Mouse (Mus musculus): ENCODE data around the gene Mrpl41. TPM values are rescaled to one million over a fixed set of nuclear protein-coding genes. Genes with fewer than 3 reads are reported as not detected.
A peak's percentile ranks its signal among the peaks of the same experiment; 100 is the strongest.
"Not testable (repeated sequence)": the region's sequence is repeated elsewhere in the genome, so short reads cannot be mapped to it uniquely, and the experiment has no call there.

Mrpl41 gene
- polyA plus RNA-seq, 1 experiment from 2014 or later, result 182 TPM

GRCm38 (mm10) chr2:24944304-24944703 is 30.6 kb downstream of the Mrpl41 start:
- H3K4me2 ChIP-seq (ENCODE audit: low read length); H3K4me1 ChIP-seq (ENCODE audit: control insufficient read depth, insufficient read depth, low read depth, low read length); H3K9me3 ChIP-seq (ENCODE audit: control insufficient read depth, low read length); H3K36me3 ChIP-seq (ENCODE audit: control insufficient read depth, insufficient read depth, low read length); H3K9ac ChIP-seq (ENCODE audit: low read depth, low read length); H3K27ac ChIP-seq (ENCODE audit: low read depth, low read length); H3K27me3 ChIP-seq (replicated peaks; ENCODE audit: control insufficient read depth, insufficient read depth, low read length); H3K4me3 ChIP-seq (ENCODE audit: low read length); ATAC-seq: not testable (repeated sequence)
- WGBS, result 44% methylated on average over 2 of the region's 2 CpGs

- 78% methylated on average over 4 of the region's 4 CpGs for WGBS
- H3K27ac ChIP-seq (ENCODE audit: low read depth, low read length), result no peak overlapping the region
- no peaks in the 10 kb centered on the region for H3K4me1 ChIP-seq (ENCODE audit: control insufficient read depth, insufficient read depth, low read depth, low read length)
- no peak overlapping the region for H3K9ac ChIP-seq (ENCODE audit: low read depth, low read length)
- no peak for ATAC-seq
- no peak overlapping the region for H3K4me3 ChIP-seq (ENCODE audit: low read length)
- no peak overlapping the region for H3K4me2 ChIP-seq (ENCODE audit: low read length)
- no peaks in the 10 kb centered on the region for H3K36me3 ChIP-seq (ENCODE audit: control insufficient read depth, insufficient read depth, low read length)
- H3K27me3 ChIP-seq (replicated peaks; ENCODE audit: control insufficient read depth, insufficient read depth, low read length), result no peaks in the 10 kb centered on the region
- H3K9me3 ChIP-seq (ENCODE audit: control insufficient read depth, low read length), result no peaks in the 10 kb centered on the region
Observed at GRCm38 (mm10) chr2:24942092-24942491, 32.8 kb downstream of the Mrpl41 start.

- Histone ChIP-seq H3K27me3 (replicated peaks; ENCODE audit: control insufficient read depth, insufficient read depth, low read length) (no peaks in the 10 kb centered on the region), H3K9ac (ENCODE audit: low read depth, low read length) (peak within 1 kb of the TSS; percentile 87), H3K4me2 (ENCODE audit: low read length) (peak within 1 kb of the TSS; percentile 90), H3K36me3 (ENCODE audit: control insufficient read depth, insufficient read depth, low read length) (no peaks in the 10 kb centered on the region), H3K27ac (ENCODE audit: low read depth, low read length) (peak within 1 kb of the TSS; percentile 68), H3K4me3 (ENCODE audit: low read length) (peak within 1 kb of the TSS; percentile 77), H3K9me3 (ENCODE audit: control insufficient read depth, low read length) (no peaks in the 10 kb centered on the region), H3K4me1 (ENCODE audit: control insufficient read depth, insufficient read depth, low read depth, low read length) (peaks cover 12% of the 10 kb centered on the region)
- WGBS, result 1% methylated on average over 49 of the region's 49 CpGs
- peak; percentile 93 for ATAC-seq
Observed at GRCm38 (mm10) chr2:24935057-24935796, 39.7 kb downstream of the Mrpl41 start, which contains the start of gene Arrdc1. Gene Arrdc1 (minus strand): TSS chr2:24935252.

GRCm38 (mm10) chr2:24934441-24934963 is 40.4 kb downstream of the Mrpl41 start:
- H3K9me3 ChIP-seq (ENCODE audit: control insufficient read depth, low read length), result no peaks in the 10 kb centered on the region
- peak overlapping the region; percentile 87 for H3K9ac ChIP-seq (ENCODE audit: low read depth, low read length)
- H3K27me3 ChIP-seq (replicated peaks; ENCODE audit: control insufficient read depth, insufficient read depth, low read length), result no peaks in the 10 kb centered on the region
- ATAC-seq, result no peak; the same call in 1 of the 2 replicates
- 4% methylated on average over 16 of the region's 19 CpGs for WGBS
- peaks cover 12% of the 10 kb centered on the region for H3K4me1 ChIP-seq (ENCODE audit: control insufficient read depth, insufficient read depth, low read depth, low read length)
- H3K27ac ChIP-seq (ENCODE audit: low read depth, low read length), result peak overlapping the region; percentile 68
- peak overlapping the region; percentile 77 for H3K4me3 ChIP-seq (ENCODE audit: low read length)
- peak overlapping the region; percentile 90 for H3K4me2 ChIP-seq (ENCODE audit: low read length)
- no peaks in the 10 kb centered on the region for H3K36me3 ChIP-seq (ENCODE audit: control insufficient read depth, insufficient read depth, low read length)

GRCm38 (mm10) chr2:24929593-24929992 is 45.3 kb downstream of the Mrpl41 start:
- Histone ChIP-seq H3K4me3 (ENCODE audit: low read length) (no peak overlapping the region), H3K9ac (ENCODE audit: low read depth, low read length) (no peak overlapping the region), H3K9me3 (ENCODE audit: control insufficient read depth, low read length) (no peaks in the 10 kb centered on the region), H3K36me3 (ENCODE audit: control insufficient read depth, insufficient read depth, low read length) (0 out of 2 replicates have a peak, but pooled peaks cover 8% of the 10 kb centered on the region), H3K27ac (ENCODE audit: low read depth, low read length) (no peak overlapping the region), H3K4me1 (ENCODE audit: control insufficient read depth, insufficient read depth, low read depth, low read length) (peaks cover 9% of the 10 kb centered on the region), H3K4me2 (ENCODE audit: low read length) (no peak overlapping the region), H3K27me3 (replicated peaks; ENCODE audit: control insufficient read depth, insufficient read depth, low read length) (no peaks in the 10 kb centered on the region)
- WGBS, result 95% methylated on average over 5 of the region's 5 CpGs
- ATAC-seq, result no peak

- Histone ChIP-seq H3K4me3 (ENCODE audit: low read length) (no peak overlapping the region), H3K27me3 (replicated peaks; ENCODE audit: control insufficient read depth, insufficient read depth, low read length) (no peaks in the 10 kb centered on the region), H3K4me1 (ENCODE audit: control insufficient read depth, insufficient read depth, low read depth, low read length) (peaks cover 8% of the 10 kb centered on the region), H3K9me3 (ENCODE audit: control insufficient read depth, low read length) (no peaks in the 10 kb centered on the region), H3K4me2 (ENCODE audit: low read length) (no peak overlapping the region), H3K36me3 (ENCODE audit: control insufficient read depth, insufficient read depth, low read length) (0 out of 2 replicates have a peak, but pooled peaks cover 8% of the 10 kb centered on the region), H3K27ac (ENCODE audit: low read depth, low read length) (no peak overlapping the region), H3K9ac (ENCODE audit: low read depth, low read length) (no peak overlapping the region)
- WGBS, result 67% methylated on average over 2 of the region's 2 CpGs
- no peak for ATAC-seq
Observed at GRCm38 (mm10) chr2:24929119-24929518, 45.8 kb downstream of the Mrpl41 start.

GRCm38 (mm10) chr2:24927810-24928479 is 47.0 kb downstream of the Mrpl41 start:
- H3K4me2 ChIP-seq (ENCODE audit: low read length), result no peak overlapping the region
- no peaks in the 10 kb centered on the region for H3K9me3 ChIP-seq (ENCODE audit: control insufficient read depth, low read length)
- no peak for ATAC-seq
- no peak overlapping the region for H3K9ac ChIP-seq (ENCODE audit: low read depth, low read length)
- no peaks in the 10 kb centered on the region for H3K27me3 ChIP-seq (replicated peaks; ENCODE audit: control insufficient read depth, insufficient read depth, low read length)
- 74% methylated on average over 4 of the region's 4 CpGs for WGBS
- no peaks in the 10 kb centered on the region for H3K4me1 ChIP-seq (ENCODE audit: control insufficient read depth, insufficient read depth, low read depth, low read length)
- 0 out of 2 replicates have a peak, but pooled peaks cover 8% of the 10 kb centered on the region for H3K36me3 ChIP-seq (ENCODE audit: control insufficient read depth, insufficient read depth, low read length)
- H3K27ac ChIP-seq (ENCODE audit: low read depth, low read length), result no peak overlapping the region
- H3K4me3 ChIP-seq (ENCODE audit: low read length), result no peak overlapping the region

- H3K4me3 ChIP-seq (ENCODE audit: low read length), result no peak overlapping the region
- no peak for ATAC-seq
- no peaks in the 10 kb centered on the region for H3K4me1 ChIP-seq (ENCODE audit: control insufficient read depth, insufficient read depth, low read depth, low read length)
- H3K4me2 ChIP-seq (ENCODE audit: low read length), result no peak overlapping the region
- H3K27me3 ChIP-seq (replicated peaks; ENCODE audit: control insufficient read depth, insufficient read depth, low read length), result no peaks in the 10 kb centered on the region
- WGBS, result 82% methylated on average over 7 of the region's 7 CpGs
- no peak overlapping the region for H3K27ac ChIP-seq (ENCODE audit: low read depth, low read length)
- 0 out of 2 replicates have a peak, but pooled peaks cover 8% of the 10 kb centered on the region for H3K36me3 ChIP-seq (ENCODE audit: control insufficient read depth, insufficient read depth, low read length)
- H3K9ac ChIP-seq (ENCODE audit: low read depth, low read length), result no peak overlapping the region
- H3K9me3 ChIP-seq (ENCODE audit: control insufficient read depth, low read length), result no peaks in the 10 kb centered on the region
Observed at GRCm38 (mm10) chr2:24926965-24927358, 47.9 kb downstream of the Mrpl41 start.

- Histone ChIP-seq H3K27ac (ENCODE audit: low read depth, low read length) (no peak overlapping the region), H3K9ac (ENCODE audit: low read depth, low read length) (no peak overlapping the region), H3K9me3 (ENCODE audit: control insufficient read depth, low read length) (no peaks in the 10 kb centered on the region), H3K4me1 (ENCODE audit: control insufficient read depth, insufficient read depth, low read depth, low read length) (no peaks in the 10 kb centered on the region), H3K4me2 (ENCODE audit: low read length) (no peak overlapping the region), H3K27me3 (replicated peaks; ENCODE audit: control insufficient read depth, insufficient read depth, low read length) (no peaks in the 10 kb centered on the region), H3K36me3 (ENCODE audit: control insufficient read depth, insufficient read depth, low read length) (0 out of 2 replicates have a peak, but pooled peaks cover 8% of the 10 kb centered on the region), H3K4me3 (ENCODE audit: low read length) (no peak overlapping the region)
- 85% methylated on average over 9 of the region's 9 CpGs for WGBS
- ATAC-seq, result no peak; the same call in 1 of the 2 replicates
Observed at GRCm38 (mm10) chr2:24926345-24926964, 48.4 kb downstream of the Mrpl41 start.

All from hindbrain, embryonic 16.5 days (tissue).